Mouse (Mus musculus): ENCODE results near the gene Plppr1. TPM values are rescaled to one million over a fixed set of nuclear protein-coding genes. Genes with fewer than 3 reads are reported as not detected.

The Plppr1 gene
- polyA plus RNA-seq, 1 experiment from 2014 or later = 4.6 TPM

DNA sequence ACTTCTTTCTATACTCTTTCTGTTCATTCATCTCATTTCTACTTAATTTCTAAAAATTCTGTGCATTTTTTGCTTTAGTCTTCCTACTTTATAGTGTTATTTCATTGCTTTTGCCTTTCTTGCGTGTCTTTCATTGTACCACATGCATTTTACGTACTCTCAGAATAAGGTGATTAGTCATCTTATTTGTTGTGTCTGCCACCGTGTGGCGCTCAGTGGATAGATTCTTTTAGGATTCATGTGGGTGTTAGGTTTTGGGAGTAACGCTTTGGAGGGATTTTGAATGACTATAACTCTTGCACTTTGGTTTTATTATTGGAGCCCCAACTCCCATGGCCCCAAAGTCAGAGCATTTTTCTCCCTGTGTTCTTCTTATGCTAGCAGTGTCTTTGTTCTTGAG lies 152.5 kb downstream of the Plppr1 start:
- Histone ChIP-seq H3K4me1 (no peaks in the 10 kb centered on the region), H3K27ac (no peak overlapping the region), H3K36me3 (replicated peaks) (no peaks in the 10 kb centered on the region), H3K9me3 (no peaks in the 10 kb centered on the region), H3K27me3 (ENCODE audit: poor library complexity, severe bottlenecking) (no peaks in the 10 kb centered on the region), H3K4me3 (no peak overlapping the region)
- WGBS = 75% methylated on average over 5 of the region's 5 CpGs
- DNase-seq (ENCODE audit: extremely low spot score, low spot score) = no peak

DNA sequence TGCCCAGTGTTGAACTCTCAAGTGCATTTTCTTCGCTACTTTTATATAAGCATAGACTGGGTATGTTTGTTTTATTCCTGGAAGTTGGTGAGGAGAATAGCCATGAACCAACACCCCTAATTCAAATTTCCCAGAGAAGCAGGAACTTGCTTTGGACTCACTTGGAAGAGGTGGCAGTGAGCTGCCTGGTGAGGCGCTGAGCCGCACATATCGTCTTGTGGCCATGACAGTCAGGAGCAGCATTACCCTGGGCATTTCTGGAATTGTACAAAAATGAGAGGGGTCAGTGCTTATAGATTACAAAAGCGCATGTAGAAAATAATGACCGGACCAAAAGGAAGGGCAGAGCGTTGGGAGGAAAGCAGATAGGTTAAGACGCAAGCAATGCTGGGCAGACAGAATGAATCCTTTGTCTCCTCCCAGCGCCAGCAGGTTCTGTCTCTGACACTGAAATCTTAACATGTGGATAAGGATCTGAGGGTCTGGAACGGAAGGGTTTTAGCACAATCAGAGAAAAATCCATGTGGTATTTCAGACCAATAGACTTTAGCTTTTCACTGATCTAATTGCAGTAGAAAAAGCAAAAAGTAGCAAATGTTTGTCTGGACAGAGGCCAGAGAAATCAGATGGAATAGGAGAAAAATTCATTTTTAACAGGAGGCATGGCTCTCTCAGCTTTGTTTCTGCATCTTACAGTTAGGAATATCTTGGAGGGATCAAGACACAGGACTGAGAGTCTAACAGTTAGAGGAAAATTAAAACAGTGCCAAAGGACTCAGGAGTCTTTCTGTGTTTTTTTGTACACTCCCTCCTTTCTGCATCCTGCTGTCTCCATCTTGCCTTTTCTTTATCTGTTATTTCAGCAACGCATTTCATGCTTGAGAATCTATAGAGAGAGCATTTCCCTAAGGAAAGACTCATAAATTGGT lies 153.8 kb downstream of the Plppr1 start:
- WGBS = 80% methylated on average over 11 of the region's 11 CpGs
- no peaks in the 10 kb centered on the region for H3K9me3 ChIP-seq
- DNase-seq (ENCODE audit: extremely low spot score, low spot score) = no peak
- H3K4me1 ChIP-seq = no peaks in the 10 kb centered on the region
- H3K36me3 ChIP-seq (replicated peaks) = no peaks in the 10 kb centered on the region
- no peak overlapping the region for H3K27ac ChIP-seq
- no peaks in the 10 kb centered on the region for H3K27me3 ChIP-seq (ENCODE audit: poor library complexity, severe bottlenecking)
- no peak overlapping the region for H3K4me3 ChIP-seq

DNA sequence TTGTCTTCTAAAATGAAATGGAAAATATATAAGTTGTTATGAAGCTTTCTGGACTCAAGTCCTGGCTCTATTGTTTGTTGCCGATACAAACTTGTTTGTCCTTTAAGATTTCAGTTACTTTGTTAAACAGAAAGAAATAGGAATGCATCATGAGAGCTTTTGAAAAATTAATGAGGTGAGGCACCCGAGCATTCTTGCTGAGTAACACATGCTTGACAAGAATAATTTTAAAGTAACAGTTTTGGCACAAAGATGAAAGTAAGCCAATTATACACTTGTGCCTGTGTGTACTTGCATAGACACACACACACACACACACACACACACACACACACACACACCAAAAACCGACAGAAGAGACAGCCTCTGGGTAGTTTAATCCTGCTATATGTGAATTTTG lies 155.3 kb downstream of the Plppr1 start:
- Histone ChIP-seq H3K9me3 (no peaks in the 10 kb centered on the region), H3K4me3 (no peak overlapping the region), H3K36me3 (replicated peaks) (no peaks in the 10 kb centered on the region), H3K27me3 (ENCODE audit: poor library complexity, severe bottlenecking) (no peaks in the 10 kb centered on the region), H3K27ac (no peak overlapping the region), H3K4me1 (no peaks in the 10 kb centered on the region)
- no peak for DNase-seq (ENCODE audit: extremely low spot score, low spot score)
- 86% methylated on average over 3 of the region's 3 CpGs for WGBS

DNA sequence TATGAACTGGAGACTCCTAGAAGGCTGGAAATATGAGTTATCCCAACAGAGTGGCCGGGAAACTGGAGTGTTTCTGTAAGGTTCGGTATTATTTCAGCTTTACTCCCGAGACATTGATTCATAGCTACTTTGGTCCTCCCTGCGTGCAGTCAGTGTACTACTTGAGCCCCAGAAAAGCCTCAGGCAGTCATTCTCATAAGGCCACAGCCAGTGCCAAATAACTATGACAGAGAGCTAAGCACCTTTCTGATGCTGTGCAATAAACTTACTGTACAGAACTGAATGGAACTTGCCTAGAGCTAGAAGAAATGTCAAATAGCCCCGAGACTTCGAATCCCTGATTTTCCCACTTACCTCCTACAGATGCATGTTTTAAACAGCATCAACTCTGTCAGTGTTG lies 164.4 kb downstream of the Plppr1 start:
- no peaks in the 10 kb centered on the region for H3K27me3 ChIP-seq (ENCODE audit: poor library complexity, severe bottlenecking)
- H3K36me3 ChIP-seq (replicated peaks) = no peaks in the 10 kb centered on the region
- no peak overlapping the region for H3K4me3 ChIP-seq
- no peak for DNase-seq (ENCODE audit: extremely low spot score, low spot score)
- H3K27ac ChIP-seq = no peak overlapping the region
- 91% methylated on average over 6 of the region's 6 CpGs for WGBS
- no peaks in the 10 kb centered on the region for H3K4me1 ChIP-seq
- H3K9me3 ChIP-seq = no peaks in the 10 kb centered on the region

DNA sequence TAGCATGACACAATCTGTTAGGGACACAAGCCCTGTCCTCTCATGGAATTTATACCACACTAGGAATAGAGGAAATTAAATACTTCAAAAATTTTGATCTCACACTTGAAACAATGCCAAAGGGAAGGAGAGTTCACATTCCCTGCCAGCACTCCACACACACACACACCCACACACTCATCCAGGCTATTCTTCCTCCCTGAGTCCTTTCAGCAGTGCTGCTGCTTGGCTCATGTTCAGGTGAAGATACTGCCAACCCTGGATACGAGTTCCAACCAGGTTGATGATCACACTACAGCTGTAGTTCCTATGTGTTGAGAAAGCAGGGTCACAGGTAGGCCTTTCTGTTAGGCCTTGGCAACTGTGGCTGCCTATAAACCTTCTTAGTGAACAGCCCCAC lies 165.9 kb downstream of the Plppr1 start:
- Histone ChIP-seq H3K9me3 (no peaks in the 10 kb centered on the region), H3K4me1 (no peaks in the 10 kb centered on the region), H3K27me3 (ENCODE audit: poor library complexity, severe bottlenecking) (no peaks in the 10 kb centered on the region), H3K4me3 (no peak overlapping the region), H3K27ac (no peak overlapping the region), H3K36me3 (replicated peaks) (no peaks in the 10 kb centered on the region)
- no peak for DNase-seq (ENCODE audit: extremely low spot score, low spot score)
- 78% methylated on average over 1 of the region's 1 CpGs for WGBS

DNA sequence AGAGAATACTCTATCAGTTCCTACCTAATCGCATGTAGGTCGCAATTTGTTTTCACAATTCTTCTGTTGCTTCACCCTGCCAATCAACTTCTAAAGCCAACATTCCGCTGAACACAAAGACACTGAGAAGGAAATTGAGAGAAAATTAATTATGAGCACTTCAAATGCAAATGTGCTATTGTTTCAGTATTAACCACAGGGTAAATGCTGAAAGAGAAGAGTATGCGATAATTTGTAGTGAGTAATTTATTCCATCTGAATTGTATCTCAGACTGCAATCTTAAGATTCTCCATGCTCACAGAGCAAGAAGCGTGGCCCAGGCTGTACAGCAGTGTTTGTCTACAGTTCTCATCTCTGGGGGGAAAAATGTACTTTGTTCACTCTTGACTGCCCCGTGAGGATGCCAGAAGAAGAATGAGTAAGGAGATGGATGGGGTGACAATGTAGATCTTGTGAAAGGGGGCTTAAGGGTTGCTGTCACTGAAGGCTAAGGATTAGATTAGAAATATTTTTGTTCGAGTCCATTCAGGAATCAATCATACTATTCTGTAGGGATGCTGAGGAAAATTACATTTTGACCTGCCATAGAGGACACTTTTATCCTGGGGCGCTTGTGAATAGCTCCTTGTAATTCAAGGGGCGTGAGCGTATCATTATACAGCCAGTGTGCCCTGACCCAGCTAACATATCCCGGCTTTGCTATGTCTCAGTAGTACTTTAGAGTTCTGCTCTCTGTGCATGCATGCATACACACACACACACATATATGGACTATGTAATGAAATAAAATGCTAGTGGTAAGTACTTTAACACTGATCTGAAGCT lies 173.3 kb downstream of the Plppr1 start:
- Histone ChIP-seq H3K36me3 (replicated peaks) (no peaks in the 10 kb centered on the region), H3K27me3 (ENCODE audit: poor library complexity, severe bottlenecking) (no peaks in the 10 kb centered on the region), H3K9me3 (no peaks in the 10 kb centered on the region), H3K27ac (no peak overlapping the region), H3K4me1 (peaks cover 14% of the 10 kb centered on the region), H3K4me3 (no peak overlapping the region)
- no peak for DNase-seq (ENCODE audit: extremely low spot score, low spot score)
- 59% methylated on average over 11 of the region's 11 CpGs for WGBS

DNA sequence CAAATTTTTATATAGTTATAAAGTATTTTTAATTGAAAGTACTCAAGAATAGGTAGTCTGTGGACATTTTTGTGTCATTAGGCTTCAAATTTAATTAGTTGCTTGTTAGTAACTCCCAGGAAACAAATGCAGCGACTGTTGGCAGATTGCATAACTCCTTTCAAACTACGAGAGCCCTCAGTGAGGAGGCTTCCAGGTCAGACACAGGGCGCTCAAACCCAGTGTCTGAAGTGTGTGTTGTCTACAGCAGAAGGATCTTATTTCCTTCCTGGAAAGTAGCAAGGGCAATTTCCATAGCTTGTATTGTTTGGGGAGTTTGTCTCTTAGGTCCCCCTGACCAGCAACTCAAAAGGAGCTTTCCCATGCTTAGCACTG lies 173.9 kb downstream of the Plppr1 start:
- H3K36me3 ChIP-seq (replicated peaks) = no peaks in the 10 kb centered on the region
- DNase-seq (ENCODE audit: extremely low spot score, low spot score) = no peak
- no peaks in the 10 kb centered on the region for H3K9me3 ChIP-seq
- peaks cover 14% of the 10 kb centered on the region for H3K4me1 ChIP-seq
- no peak overlapping the region for H3K27ac ChIP-seq
- no peak overlapping the region for H3K4me3 ChIP-seq
- no peaks in the 10 kb centered on the region for H3K27me3 ChIP-seq (ENCODE audit: poor library complexity, severe bottlenecking)
- 52% methylated on average over 3 of the region's 3 CpGs for WGBS

DNA sequence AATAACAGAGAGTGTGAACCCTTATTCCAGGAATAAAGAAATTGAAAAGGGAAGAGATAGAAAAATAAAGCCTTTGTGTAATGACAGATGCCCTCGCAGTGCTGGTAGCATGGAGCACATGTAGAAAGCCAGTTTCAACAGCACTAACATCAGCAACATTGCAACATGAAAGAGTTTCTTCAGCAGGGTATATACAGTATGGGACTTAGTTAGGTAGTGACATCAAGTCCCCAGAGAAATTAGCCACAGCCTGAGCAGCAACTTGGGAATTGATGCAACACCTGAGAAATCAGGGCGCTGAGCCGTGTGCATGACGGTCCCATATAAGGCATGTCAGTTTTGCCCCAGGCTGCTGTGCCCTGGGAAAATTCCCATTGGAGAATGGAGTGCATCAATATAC lies 179.0 kb downstream of the Plppr1 start:
- DNase-seq (ENCODE audit: extremely low spot score, low spot score) = no peak
- WGBS = 90% methylated on average over 4 of the region's 4 CpGs
- no peak overlapping the region for H3K27ac ChIP-seq
- H3K9me3 ChIP-seq = no peaks in the 10 kb centered on the region
- no peaks in the 10 kb centered on the region for H3K36me3 ChIP-seq (replicated peaks)
- H3K4me1 ChIP-seq = peaks cover 6% of the 10 kb centered on the region
- no peaks in the 10 kb centered on the region for H3K27me3 ChIP-seq (ENCODE audit: poor library complexity, severe bottlenecking)
- no peak overlapping the region for H3K4me3 ChIP-seq

DNA sequence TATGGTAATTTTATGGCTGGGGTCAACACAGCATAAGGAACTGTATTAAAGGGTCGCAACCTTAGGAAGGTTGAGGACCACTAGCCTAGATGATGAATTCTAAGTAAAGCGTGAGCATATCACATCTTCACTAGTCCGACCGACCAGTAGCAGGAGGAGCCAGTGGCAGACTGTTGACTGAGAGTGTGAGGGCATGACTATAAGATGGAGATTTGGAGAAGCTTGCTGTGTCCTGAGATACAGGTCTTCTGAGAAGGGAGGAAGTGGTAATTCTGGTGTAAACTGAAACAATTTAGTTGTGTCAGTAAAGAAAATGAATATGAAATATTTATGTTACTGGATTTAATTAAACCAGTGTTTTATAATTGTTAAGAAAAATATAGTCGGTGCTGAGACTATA lies 180.4 kb downstream of the Plppr1 start:
- Histone ChIP-seq H3K27me3 (ENCODE audit: poor library complexity, severe bottlenecking) (no peaks in the 10 kb centered on the region), H3K36me3 (replicated peaks) (no peaks in the 10 kb centered on the region), H3K4me1 (peaks cover 6% of the 10 kb centered on the region; the same call in 1 of the 2 replicates), H3K27ac (no peak overlapping the region), H3K4me3 (no peak overlapping the region), H3K9me3 (no peaks in the 10 kb centered on the region)
- 88% methylated on average over 5 of the region's 5 CpGs for WGBS
- no peak for DNase-seq (ENCODE audit: extremely low spot score, low spot score)

DNA sequence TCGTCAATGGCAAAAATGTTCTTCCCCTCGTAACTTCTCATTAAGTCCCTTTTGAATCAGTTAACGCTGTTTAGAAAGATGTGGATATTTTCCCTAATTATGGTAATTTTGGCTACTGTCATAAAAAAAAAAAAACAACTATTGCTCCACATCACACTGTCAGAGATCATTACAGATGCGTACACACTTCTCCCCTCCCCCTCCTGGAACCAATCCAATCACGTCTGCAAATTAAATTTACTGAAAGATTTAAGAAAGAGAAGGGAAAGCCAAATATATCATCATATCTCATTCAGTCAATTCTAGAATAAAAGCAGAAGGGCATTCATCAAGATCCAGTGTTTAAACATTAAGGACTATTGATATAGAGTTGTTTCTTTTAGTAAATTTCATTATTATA lies 185.7 kb downstream of the Plppr1 start:
- WGBS = 82% methylated on average over 5 of the region's 5 CpGs
- no peak for DNase-seq (ENCODE audit: extremely low spot score, low spot score)

DNA sequence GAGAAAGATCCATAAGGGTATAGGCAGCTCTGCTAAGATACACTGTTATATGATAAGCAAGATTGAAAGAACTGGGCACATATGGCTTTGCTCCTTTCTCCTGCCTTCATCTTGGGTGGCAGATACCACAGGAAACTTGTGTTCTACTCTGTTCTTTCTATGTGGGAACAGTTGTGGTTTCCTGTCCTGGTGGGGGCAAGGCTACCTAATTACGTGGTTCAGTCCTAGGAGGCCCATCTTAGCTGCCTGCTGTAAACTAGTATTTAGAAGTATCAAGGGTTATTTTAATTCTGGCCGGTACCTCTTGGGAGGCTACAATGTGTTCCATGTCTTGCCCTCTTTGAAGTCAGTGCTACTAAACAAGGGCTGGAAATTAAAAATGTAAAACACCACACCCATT lies 186.2 kb downstream of the Plppr1 start:
- no peaks in the 10 kb centered on the region for H3K36me3 ChIP-seq (replicated peaks)
- H3K4me3 ChIP-seq = no peak overlapping the region
- H3K27ac ChIP-seq = no peak overlapping the region
- WGBS = 85% methylated on average over 2 of the region's 2 CpGs
- DNase-seq (ENCODE audit: extremely low spot score, low spot score) = no peak
- H3K9me3 ChIP-seq = no peaks in the 10 kb centered on the region
- H3K27me3 ChIP-seq (ENCODE audit: poor library complexity, severe bottlenecking) = no peaks in the 10 kb centered on the region
- peaks cover under 1% of the 10 kb centered on the region; the same call in 1 of the 2 replicates for H3K4me1 ChIP-seq

More for the DNA sequence above, 185.7 kb downstream of the Plppr1 start:
- peaks cover 5% of the 10 kb centered on the region; the same call in 1 of the 2 replicates for H3K4me1 ChIP-seq
- H3K4me3 ChIP-seq = no peak overlapping the region
- no peaks in the 10 kb centered on the region for H3K9me3 ChIP-seq
- H3K27me3 ChIP-seq (ENCODE audit: poor library complexity, severe bottlenecking) = no peaks in the 10 kb centered on the region
- no peak overlapping the region for H3K27ac ChIP-seq
- no peaks in the 10 kb centered on the region for H3K36me3 ChIP-seq (replicated peaks)

DNA sequence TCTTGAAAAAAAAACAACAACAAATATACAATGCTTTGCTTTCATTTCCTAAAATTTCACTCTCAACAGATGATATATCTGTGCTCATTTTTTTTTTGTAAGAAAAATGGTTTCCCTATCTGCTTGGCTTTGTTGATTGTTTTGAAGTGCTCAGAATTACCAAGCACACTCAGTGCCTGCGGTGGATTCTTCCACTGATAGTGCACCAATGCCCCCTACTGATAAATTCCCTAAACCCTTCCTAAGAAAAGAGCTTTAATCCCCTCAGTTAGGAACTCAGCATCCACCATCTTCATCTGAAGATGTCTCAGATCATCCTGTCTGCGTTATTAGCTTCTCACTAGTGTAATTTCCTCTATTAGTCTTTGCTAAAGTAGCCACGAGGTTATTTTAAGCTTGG lies 192.2 kb downstream of the Plppr1 start:
- Histone ChIP-seq H3K4me3 (no peak overlapping the region), H3K4me1 (no peaks in the 10 kb centered on the region), H3K36me3 (replicated peaks) (no peaks in the 10 kb centered on the region), H3K27ac (no peak overlapping the region), H3K27me3 (ENCODE audit: poor library complexity, severe bottlenecking) (no peaks in the 10 kb centered on the region), H3K9me3 (no peaks in the 10 kb centered on the region)
- WGBS = 3% methylated on average over 3 of the region's 3 CpGs
- DNase-seq (ENCODE audit: extremely low spot score, low spot score) = no peak

DNA sequence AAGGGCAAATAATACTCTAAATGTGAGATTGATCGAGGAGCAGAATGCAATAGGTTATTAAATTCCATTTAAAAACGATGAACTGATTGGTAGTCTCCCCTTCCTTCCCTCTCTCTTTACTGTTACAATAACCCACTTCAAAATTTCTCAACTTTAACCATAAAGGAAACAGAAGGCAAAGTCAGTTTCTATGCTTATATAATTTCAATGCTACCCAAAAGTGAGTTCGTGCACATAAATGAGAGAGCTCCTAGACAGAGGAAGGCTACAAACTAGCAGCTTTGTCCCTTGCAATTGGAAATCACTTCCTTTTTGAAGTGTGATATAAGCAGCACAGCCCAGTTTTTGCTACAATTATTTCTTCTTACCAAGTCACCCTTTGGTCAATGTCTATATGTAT lies 193.1 kb downstream of the Plppr1 start:
- Histone ChIP-seq H3K9me3 (no peaks in the 10 kb centered on the region), H3K4me1 (no peaks in the 10 kb centered on the region), H3K27ac (no peak overlapping the region), H3K4me3 (no peak overlapping the region), H3K27me3 (ENCODE audit: poor library complexity, severe bottlenecking) (no peaks in the 10 kb centered on the region), H3K36me3 (replicated peaks) (no peaks in the 10 kb centered on the region)
- 92% methylated on average over 3 of the region's 3 CpGs for WGBS
- no peak for DNase-seq (ENCODE audit: extremely low spot score, low spot score)

Data from forebrain, embryonic 10.5 days (tissue).